Mouse (Mus musculus): ENCODE measurements around the gene Dner. TPM values are rescaled to one million over a fixed set of nuclear protein-coding genes. Genes with fewer than 3 reads are reported as not detected.

The Dner gene
- polyA plus RNA-seq, 2 experiments, result 5.9 to 6.4 TPM

- Histone ChIP-seq H3K27ac (replicated peaks; ENCODE audit: low read depth, low read length) (no peak overlapping the region), H3K4me2 (replicated peaks; ENCODE audit: low read depth, low read length, severe bottlenecking) (no peak overlapping the region), H3K27me3 (ENCODE audit: control insufficient read depth, insufficient read depth, low read length) (no peaks in the 10 kb centered on the region), H3K4me1 (ENCODE audit: control insufficient read depth, insufficient read depth, low read length) (no peaks in the 10 kb centered on the region), H3K9me3 (ENCODE audit: control insufficient read depth, low read length) (no peaks in the 10 kb centered on the region), H3K9ac (ENCODE audit: low read depth, low read length, severe bottlenecking) (no peak overlapping the region), H3K4me3 (replicated peaks; ENCODE audit: low read length) (no peak overlapping the region), H3K36me3 (ENCODE audit: control insufficient read depth, insufficient read depth, low read length) (no peaks in the 10 kb centered on the region)
- no peak for DNase-seq (ENCODE audit: low spot score)
- 69% methylated on average over 6 of the region's 6 CpGs for WGBS
- TF ChIP-seq POLR2A (IDR thresholded peaks at IDR 0.05; ENCODE audit: borderline replicate concordance, extremely low read depth, insufficient read depth, insufficient read length), result no peak
- ATAC-seq (ENCODE audit: low FRiP score, low read depth), result no peak
These were observed 278.7 kb downstream of the Dner start for GRCm38 (mm10) chr1:84417276-84417675.

- no peak for DNase-seq (ENCODE audit: low spot score)
- Histone ChIP-seq H3K9ac (ENCODE audit: low read depth, low read length, severe bottlenecking) (no peak overlapping the region), H3K4me1 (ENCODE audit: control insufficient read depth, insufficient read depth, low read length) (no peaks in the 10 kb centered on the region), H3K9me3 (ENCODE audit: control insufficient read depth, low read length) (no peaks in the 10 kb centered on the region), H3K4me3 (replicated peaks; ENCODE audit: low read length) (no peak overlapping the region), H3K27me3 (ENCODE audit: control insufficient read depth, insufficient read depth, low read length) (no peaks in the 10 kb centered on the region), H3K36me3 (ENCODE audit: control insufficient read depth, insufficient read depth, low read length) (no peaks in the 10 kb centered on the region), H3K27ac (replicated peaks; ENCODE audit: low read depth, low read length) (no peak overlapping the region), H3K4me2 (replicated peaks; ENCODE audit: low read depth, low read length, severe bottlenecking) (no peak overlapping the region)
- no peak for TF ChIP-seq POLR2A (IDR thresholded peaks at IDR 0.05; ENCODE audit: borderline replicate concordance, extremely low read depth, insufficient read depth, insufficient read length)
- no peak for ATAC-seq (ENCODE audit: low FRiP score, low read depth)
- WGBS, result 89% methylated on average over 3 of the region's 3 CpGs
These were observed 281.6 kb downstream of the Dner start for GRCm38 (mm10) chr1:84414464-84414863.

- no peak for ATAC-seq (ENCODE audit: low FRiP score, low read depth)
- H3K27me3 ChIP-seq (ENCODE audit: control insufficient read depth, insufficient read depth, low read length), result no peaks in the 10 kb centered on the region
- no peaks in the 10 kb centered on the region for H3K36me3 ChIP-seq (ENCODE audit: control insufficient read depth, insufficient read depth, low read length)
- no peak for TF ChIP-seq POLR2A (IDR thresholded peaks at IDR 0.05; ENCODE audit: borderline replicate concordance, extremely low read depth, insufficient read depth, insufficient read length)
- DNase-seq (ENCODE audit: low spot score), result no peak
- WGBS, result 83% methylated on average over 2 of the region's 2 CpGs
- no peak overlapping the region for H3K4me3 ChIP-seq (replicated peaks; ENCODE audit: low read length)
- H3K9ac ChIP-seq (ENCODE audit: low read depth, low read length, severe bottlenecking), result no peak overlapping the region
- no peak overlapping the region for H3K27ac ChIP-seq (replicated peaks; ENCODE audit: low read depth, low read length)
- no peaks in the 10 kb centered on the region for H3K4me1 ChIP-seq (ENCODE audit: control insufficient read depth, insufficient read depth, low read length)
- H3K4me2 ChIP-seq (replicated peaks; ENCODE audit: low read depth, low read length, severe bottlenecking), result no peak overlapping the region
- no peaks in the 10 kb centered on the region for H3K9me3 ChIP-seq (ENCODE audit: control insufficient read depth, low read length)
These were observed 286.5 kb downstream of the Dner start for GRCm38 (mm10) chr1:84409514-84409913.

- DNase-seq (ENCODE audit: low spot score) (peak; percentile 48), ATAC-seq (ENCODE audit: low FRiP score, low read depth) (no peak; the same call in 1 of the 2 replicates)
- no peaks in the 10 kb centered on the region for H3K36me3 ChIP-seq (ENCODE audit: control insufficient read depth, insufficient read depth, low read length)
- H3K9me3 ChIP-seq (ENCODE audit: control insufficient read depth, low read length), result no peaks in the 10 kb centered on the region
- no peak overlapping the region for H3K27ac ChIP-seq (replicated peaks; ENCODE audit: low read depth, low read length)
- H3K27me3 ChIP-seq (ENCODE audit: control insufficient read depth, insufficient read depth, low read length), result no peaks in the 10 kb centered on the region
- no peak overlapping the region for H3K4me2 ChIP-seq (replicated peaks; ENCODE audit: low read depth, low read length, severe bottlenecking)
- WGBS, result 46% methylated on average over 2 of the region's 2 CpGs
- H3K4me3 ChIP-seq (replicated peaks; ENCODE audit: low read length), result no peak overlapping the region
- TF ChIP-seq POLR2A (IDR thresholded peaks at IDR 0.05; ENCODE audit: borderline replicate concordance, extremely low read depth, insufficient read depth, insufficient read length), result no peak
- H3K9ac ChIP-seq (ENCODE audit: low read depth, low read length, severe bottlenecking), result no peak overlapping the region
- H3K4me1 ChIP-seq (ENCODE audit: control insufficient read depth, insufficient read depth, low read length), result no peaks in the 10 kb centered on the region
These were observed 287.1 kb downstream of the Dner start for GRCm38 (mm10) chr1:84408873-84409272.

GRCm38 (mm10) chr1:84406891-84407290 is 289.1 kb downstream of the Dner start:
- TF ChIP-seq POLR2A (IDR thresholded peaks at IDR 0.05; ENCODE audit: borderline replicate concordance, extremely low read depth, insufficient read depth, insufficient read length), result no peak
- Histone ChIP-seq H3K4me2 (replicated peaks; ENCODE audit: low read depth, low read length, severe bottlenecking) (no peak overlapping the region), H3K27me3 (ENCODE audit: control insufficient read depth, insufficient read depth, low read length) (no peaks in the 10 kb centered on the region), H3K9ac (ENCODE audit: low read depth, low read length, severe bottlenecking) (no peak overlapping the region), H3K9me3 (ENCODE audit: control insufficient read depth, low read length) (no peaks in the 10 kb centered on the region), H3K36me3 (ENCODE audit: control insufficient read depth, insufficient read depth, low read length) (no peaks in the 10 kb centered on the region), H3K4me1 (ENCODE audit: control insufficient read depth, insufficient read depth, low read length) (no peaks in the 10 kb centered on the region), H3K4me3 (replicated peaks; ENCODE audit: low read length) (no peak overlapping the region), H3K27ac (replicated peaks; ENCODE audit: low read depth, low read length) (no peak overlapping the region)
- WGBS, result 76% methylated on average over 4 of the region's 4 CpGs
- no peak for ATAC-seq (ENCODE audit: low FRiP score, low read depth)
- DNase-seq (ENCODE audit: low spot score), result no peak

Measured in limb, embryonic 14.5 days (tissue).